Mouse (Mus musculus): ENCODE data around the gene Osbpl2.

DNA sequence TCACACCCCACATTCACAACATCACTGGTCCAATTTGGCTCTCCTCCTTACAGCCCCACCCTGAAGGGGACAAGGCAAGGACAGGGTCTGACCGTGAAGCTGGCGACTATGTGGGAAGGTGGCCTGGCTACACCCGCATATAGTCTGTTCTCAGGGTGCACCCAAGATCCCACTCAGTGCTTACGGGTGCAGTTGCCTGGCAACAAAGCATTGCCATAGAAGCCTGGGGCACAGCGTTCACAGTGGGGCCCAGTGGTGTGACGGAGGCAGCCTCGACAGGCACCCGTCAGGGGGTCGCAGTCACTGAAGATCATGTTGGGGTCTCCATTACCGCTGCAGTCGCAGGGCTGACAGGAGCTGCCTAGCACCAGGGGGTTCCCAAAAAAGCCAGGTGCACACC is 68.3 kb downstream of the Osbpl2 start:
- TF ChIP-seq CTCF (IDR thresholded peaks at IDR 0.05; ENCODE audit: borderline replicate concordance, extremely low read depth, insufficient read depth, insufficient read length) (no peak), POLR2A (IDR thresholded peaks at IDR 0.05; ENCODE audit: borderline replicate concordance, extremely low read depth, insufficient read depth, insufficient read length, poor library complexity, severe bottlenecking) (no peak)
